Mouse (Mus musculus) right cerebral cortex, adult 18-20 months (tissue): Measurements from ENCODE around the gene Tbc1d2b.

Source experiments
- DNase-seq: peaks from one replicate; pipeline ENCODE4 v3.0.0; 2022; ENCODE audit warnings: mixed read lengths

Gene Tbc1d2b

DNA sequence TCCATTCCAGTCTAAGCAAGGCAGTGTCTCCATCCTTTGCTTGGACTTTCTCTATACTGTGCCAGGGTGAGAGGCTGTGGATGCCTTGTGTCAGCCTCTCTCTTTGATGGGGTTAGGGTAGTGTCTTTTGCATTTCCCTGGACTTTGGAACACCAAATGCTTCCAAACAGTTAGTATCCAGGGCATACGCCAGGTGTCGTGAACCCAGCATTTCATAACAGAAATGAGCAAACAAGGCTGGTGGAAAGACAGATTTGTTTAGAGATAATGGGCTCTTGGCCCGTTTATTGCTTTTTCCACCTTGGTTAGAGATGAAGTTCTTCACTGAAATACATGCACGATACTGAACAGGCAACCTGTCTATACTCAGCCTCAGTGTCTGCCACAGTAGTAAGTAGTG is 105.0 kb downstream of the Tbc1d2b start:
- no peak for DNase-seq

DNA sequence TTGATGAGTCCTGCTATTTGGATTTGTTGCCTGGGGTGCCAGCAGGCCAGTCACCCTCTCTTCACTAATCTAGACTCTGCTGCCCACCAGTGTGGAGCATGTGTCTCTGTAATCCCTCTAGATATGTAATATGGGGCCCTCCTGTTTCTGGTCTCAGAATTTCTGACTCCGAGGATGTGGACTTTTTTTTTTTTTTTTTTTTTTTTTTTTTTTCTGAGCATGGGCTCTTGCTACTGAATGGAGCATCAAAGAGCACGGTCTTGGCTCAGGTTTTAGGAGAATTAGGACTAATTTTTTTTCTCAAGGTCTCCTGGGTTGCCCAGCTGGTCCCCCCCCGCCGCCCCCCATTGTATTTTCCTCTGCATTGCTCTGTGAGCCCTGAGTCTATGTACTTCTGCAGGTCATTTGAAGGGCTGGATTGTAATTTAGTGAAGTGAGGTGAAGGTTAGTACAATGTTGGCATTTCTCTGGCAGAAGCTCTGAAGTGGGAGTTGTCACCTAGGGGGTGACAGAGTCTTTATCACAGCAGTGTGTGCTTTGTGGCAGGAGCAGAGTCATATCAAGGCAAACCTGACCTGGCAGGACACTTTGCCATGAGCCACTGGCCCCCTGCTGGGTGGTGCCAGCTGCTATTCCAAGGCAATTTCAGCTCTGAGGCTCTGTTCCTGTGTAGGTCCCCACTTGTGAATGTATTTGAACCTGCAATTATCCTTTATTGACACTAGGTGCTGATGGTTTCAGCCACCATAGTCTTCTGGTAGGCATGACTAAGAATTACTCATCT is 105.7 kb downstream of the Tbc1d2b start:
- no peak for DNase-seq

DNA sequence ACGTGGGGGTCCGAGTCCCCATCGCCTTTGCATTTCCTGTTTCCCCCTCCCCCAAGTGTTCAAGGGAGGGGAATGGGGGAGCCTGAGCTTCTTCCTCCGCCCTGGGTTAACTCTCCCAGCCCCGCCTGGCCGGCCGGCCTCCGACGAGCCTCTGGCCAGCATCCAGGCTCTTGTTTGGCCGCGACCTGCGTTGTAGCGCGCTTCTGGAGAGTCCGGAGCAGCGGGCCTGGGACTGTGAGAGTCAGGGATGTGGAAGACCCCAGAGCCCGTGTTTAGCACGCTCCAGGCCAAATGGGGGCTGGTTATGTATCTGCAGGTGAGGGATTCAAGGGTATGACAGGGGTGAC is 106.9 kb downstream of the Tbc1d2b start:
- no peak for DNase-seq

DNA sequence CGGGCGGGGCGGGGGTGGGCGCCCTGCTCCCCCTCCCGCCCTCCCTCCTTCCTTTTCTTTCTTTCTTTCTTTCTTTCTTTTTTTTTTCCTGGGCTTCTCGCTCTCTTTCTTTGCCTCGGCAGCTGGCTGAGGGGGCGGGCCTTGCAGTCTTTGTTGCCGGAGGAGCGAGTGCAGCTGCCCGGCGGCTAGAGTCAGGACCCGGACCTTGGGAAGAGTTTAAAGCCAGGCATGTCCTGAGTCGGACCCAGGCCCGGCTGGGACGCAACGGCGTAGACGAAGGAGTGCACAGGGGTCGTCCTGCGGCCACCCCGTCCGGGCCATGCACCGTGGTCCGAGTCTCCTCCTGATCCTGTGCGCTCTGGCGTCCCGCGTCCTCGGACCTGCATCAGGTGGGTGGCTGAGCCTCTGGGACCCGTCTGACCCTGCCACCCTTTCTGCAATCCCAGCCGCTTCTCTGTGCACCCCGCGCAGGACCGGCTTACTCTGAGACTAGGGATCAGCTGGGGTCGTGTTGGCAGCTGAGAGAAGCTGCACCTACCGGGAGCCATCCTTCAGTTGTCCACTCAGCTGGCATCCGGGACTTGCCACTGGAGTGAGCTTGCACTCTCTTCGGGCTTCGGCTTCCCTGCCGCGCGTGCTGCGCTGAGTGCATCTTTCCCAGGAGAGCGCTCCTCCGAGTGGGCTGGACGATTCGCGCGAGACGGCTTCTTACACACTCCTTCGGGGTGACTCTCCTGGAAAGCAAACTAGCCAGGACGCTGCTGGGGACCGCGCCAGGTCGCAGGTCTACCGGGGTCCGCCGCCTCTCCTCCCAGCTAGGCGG is 107.5 kb downstream of the Tbc1d2b start, which contains the start of gene Adamts7:
Adamts7 (plus strand) TSS at position 144 of the 823 bp plus-strand sequence.
- DNase-seq, result peak; percentile 26

DNA sequence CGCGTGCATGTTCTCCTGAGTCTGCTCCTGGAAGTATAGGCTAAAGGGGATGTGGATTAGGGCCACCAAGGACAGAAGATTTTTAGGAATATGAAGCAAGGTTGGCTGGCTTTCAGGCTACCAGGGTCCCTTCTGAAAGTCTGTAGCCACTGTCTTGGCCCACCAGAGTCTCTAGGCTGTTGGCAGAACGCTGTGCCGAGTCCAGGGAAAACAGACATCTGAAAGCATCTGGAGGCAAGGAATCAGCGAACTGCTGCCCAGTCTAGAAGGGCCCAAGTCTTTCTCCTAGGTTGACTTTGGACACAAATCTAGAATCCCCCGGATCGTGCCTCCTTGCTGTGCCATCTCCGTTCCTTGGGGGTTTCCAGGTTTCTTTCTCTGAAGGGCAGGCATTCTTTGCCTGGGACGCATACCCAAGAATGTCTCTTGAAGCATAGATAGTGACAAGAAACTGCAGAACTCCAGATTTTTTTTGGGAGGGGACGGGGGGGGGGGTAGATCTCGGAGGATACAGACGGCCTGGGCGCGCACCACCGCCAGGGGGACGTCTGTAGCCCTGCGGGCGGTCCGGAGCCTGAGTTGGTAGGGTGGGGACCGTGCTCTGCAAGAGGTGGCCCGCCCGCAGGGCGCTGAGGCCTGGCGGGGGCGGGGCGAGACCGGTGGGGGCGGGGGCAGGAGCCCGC is 108.2 kb downstream of the Tbc1d2b start:
- no peak for DNase-seq
